Mouse (Mus musculus) embryo, embryonic 10 days (tissue): Measurements from ENCODE around the gene Vmn1r214.
A peak's percentile ranks its signal among the peaks of the same experiment; 100 is the strongest.

Source experiments
- DNase-seq: peaks from one replicate; pipeline ENCODE4 v3.0.0-alpha.2; 2015; ENCODE audit warnings: low spot score

The Vmn1r214 gene

DNA sequence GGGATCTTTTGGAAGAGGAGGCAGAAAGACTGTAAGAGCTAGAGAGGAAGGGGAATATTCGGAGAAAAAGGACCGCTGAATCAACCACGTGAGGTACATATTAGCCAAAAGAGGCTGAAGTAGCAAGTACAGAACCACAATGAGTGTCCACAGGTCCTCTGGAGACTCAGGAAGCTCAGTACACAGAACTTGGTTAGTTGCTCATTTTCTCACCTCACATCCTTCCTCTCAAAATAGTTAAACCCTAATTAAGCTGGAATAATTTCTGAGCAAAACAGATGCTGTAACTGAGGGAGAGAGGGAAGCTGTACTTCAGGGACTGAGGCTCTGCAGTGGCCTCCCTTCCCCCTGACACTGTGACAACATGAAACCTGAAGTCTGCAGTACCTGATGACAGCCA lies at the start of gene Vmn1r214:
Gene Vmn1r214, plus strand, starts transcription at position 301 of the 400 bp plus-strand sequence.
- no peak for DNase-seq

DNA sequence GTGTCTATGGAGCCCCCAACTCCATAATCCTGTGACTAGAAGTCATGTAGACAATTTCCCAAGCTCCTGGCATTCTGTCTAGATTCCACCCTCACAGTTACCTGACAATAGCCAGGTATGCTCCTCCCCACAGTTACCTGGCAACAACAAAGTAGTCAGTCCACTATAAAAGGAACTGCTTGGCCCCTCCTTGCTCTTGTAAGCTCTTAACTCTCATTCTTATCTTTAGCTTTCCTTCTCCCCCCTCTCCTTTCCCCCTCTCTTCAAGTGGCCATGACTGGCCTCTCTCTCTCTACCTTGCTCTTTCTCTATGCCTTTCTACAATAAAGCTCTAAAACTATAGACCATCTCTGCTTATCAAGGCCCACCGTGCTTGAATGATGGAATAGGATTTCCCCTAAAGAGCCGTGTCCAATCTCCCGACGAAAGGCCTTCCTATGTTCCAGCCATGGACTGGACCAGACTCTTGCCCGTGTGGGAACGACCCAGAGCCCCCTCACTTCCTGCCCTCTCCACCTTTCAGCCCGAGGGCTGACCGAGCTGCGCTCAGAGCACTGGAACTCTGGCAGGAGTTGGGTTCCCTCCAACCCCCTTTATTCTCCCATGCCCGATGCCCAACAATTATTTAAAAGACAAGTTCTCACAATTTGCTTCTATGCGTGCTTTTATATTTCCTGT lies 39.9 kb upstream of the Vmn1r214 start:
- no peak for DNase-seq

DNA sequence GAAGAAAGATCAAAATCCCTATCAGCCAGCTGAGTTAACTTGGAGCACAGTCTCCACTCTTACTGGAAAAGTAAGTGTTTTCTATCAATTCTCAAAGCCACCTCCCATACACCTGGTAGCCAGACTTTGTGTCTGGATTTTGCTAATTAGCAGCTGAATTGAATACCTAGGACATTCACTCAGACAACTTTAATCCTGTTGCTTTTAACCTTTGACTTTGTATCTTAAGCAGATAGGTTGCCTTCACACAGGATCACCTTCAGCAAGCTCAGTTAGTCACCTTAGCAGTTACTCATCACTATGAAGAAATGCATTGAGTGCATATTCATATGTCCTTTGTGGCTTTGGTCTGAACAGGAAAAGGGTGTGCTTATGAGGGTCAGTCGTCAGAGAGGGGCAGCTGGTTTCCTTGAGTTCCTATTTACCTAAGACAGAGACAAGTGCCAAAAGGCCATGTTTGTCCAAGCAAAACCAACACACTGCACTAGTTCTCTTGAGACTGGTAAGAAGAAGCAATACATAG lies 38.0 kb upstream of the Vmn1r214 start:
- no peak for DNase-seq

DNA sequence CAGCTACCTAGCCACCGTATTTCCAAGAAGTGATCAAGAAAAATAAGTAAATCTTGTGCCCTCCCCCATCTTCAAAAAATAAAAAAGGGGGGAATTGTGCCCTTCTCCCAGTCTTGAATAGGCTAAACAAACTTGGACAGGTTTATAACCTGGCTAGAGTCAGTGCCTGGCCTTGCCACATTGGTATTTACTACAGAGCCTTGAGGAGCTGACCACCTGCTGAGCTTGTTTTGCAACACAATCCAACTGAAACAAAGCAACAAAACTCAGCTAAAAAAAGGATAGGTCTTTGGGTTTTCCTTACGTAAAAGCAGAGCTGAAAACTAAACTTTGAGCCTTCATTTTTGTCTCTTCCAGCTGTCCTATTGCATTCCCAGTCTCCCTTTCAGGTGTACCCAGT lies 37.5 kb upstream of the Vmn1r214 start:
- no peak for DNase-seq

DNA sequence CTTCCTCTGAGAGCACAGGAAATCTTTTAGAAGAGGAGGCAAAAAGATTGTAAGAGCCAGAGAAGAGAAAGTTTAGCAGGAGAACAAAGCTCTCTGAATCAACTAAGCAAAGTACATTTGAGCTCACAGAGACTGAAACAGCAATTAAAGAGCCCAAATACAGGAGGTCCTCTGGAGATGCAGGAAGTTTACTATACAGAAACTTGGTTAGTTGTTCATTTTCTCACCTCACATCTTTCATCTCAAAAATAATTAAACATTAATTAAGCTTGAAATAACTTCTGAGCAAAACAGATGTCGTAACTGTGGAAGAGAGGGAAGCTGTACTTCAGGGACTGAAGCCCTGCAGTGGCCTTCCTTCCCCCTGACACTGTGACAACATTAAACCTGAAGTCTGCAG lies 22.9 kb upstream of the Vmn1r214 start, which contains the start of gene Vmn1r213:
Gene Vmn1r213, plus strand, starts transcription at position 301 of the 400 bp plus-strand sequence.
- no peak for DNase-seq

DNA sequence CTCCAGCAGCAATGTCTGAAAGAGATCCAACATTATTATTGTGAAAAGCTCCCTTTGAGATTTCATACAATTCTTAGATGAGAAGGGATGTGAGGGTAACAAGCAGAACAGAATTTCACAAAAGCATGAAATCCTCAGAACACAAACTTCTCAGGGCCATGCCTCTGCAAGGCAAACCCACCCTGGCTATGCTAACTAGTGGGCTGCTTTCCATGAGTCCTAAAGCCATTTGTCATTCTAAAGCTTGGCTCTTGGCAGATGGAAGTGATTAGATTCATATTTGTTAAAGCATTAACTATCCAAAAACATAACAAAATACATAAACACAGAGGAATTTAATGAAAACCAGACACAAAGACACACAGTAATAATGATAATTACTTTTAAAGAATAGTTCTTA lies 12.1 kb upstream of the Vmn1r214 start:
- DNase-seq, result no peak

DNA sequence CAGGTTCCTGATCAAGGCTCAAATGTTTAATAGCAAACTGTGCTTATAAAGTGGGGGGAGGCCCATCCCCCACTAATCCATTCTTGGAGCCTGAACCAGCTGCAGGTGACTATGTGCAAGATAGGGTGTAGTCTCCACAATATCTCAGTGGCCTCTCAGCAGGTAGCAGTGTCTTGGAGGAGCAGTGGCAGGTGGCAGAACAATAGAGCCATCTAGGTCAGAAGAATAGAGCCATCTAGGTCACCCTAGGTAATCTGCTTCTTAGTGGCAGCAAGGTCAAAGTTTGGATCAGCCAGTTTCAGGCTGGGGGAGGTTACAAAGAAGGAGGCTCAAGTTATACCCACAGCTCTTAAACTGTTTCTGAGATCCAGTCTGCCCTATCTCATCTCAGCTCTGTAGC lies 5.4 kb upstream of the Vmn1r214 start:
- no peak for DNase-seq

DNA sequence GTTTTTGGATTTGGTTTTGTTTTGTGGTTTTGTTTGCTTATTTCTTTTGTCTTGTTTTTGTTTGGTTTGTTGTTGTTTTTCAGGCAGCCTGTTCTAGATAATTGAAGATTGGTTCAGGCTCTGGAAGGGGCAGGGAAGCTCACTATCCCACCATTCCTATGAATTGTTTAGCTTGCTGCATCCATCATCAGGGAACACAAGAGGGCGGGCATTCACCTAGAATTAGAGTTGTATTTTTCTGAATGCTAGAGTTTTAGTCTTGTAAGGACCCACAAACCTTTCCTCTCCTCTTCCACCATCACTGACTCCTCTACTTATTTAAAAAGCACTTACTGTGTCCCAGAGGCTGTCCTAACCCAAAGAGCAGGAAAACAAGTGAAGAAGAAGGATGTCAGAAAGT lies 27.6 kb downstream of the Vmn1r214 start:
- peak; percentile 4 for DNase-seq

DNA sequence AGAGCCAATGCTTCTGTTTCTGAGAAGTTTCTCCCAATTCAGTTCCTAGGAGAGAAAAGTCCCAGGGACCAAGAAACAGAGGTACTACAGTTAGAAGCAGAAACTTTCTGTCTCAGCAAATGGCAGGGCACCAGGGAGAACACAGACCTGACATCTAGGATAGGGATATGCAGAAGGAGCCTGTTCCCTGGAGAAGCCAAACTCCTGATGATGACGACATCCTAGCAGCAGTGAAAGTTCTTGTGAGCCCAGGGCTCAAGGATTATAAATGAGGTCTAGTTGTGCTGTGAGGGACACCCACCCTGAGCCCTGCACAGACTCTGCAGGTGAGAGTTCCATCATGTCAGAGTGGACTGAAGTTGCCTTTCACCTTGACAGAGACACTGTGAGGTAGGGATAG lies 37.5 kb downstream of the Vmn1r214 start, which contains the start of gene Vmn1r215:
Gene Vmn1r215, plus strand, starts transcription at position 301 of the 400 bp plus-strand sequence.
- no peak for DNase-seq

DNA sequence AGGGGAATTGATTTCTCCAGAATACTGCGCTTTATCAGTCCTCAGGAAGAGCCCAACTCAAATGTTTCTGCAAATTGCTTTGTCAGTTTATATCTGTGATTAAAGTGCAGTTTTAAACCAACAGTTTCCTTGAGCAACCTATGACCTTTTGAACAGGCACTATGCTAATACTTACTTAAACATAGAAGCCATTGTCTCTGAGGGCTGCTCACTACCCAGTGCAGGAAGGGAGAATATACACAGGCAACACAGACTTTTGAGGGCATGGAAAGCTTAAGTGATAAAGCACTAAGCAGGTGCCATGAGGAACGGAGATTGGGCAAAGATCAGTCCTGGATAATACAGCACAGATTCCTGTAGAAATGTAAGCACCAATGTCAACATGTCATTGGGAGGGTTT lies 39.1 kb downstream of the Vmn1r214 start:
- no peak for DNase-seq
